Mouse (Mus musculus) G1E (cell line): ENCODE data around the gene Cnnm3. TPM values are rescaled to one million over a fixed set of nuclear protein-coding genes. Genes with fewer than 3 reads are reported as not detected.

ENCODE experiments used
- ATAC-seq: 2 replicates; pipeline ENCODE4 v1.8.0; 2016; ENCODE audit warnings: mild to moderate bottlenecking; ENCODE audit not compliant: insufficient number of reproducible peaks, poor library complexity, low FRiP score, severe bottlenecking; ENCODE audit errors: extremely low read depth
- DNase-seq: peaks from one replicate; pipeline ENCODE4 v3.0.0; 2012; ENCODE audit warnings: low spot score
- H3K27me3 ChIP-seq: 2 replicates; pipeline ENCODE4 v1.6.1; 2012; ENCODE audit warnings: mild to moderate bottlenecking, low read length, inconsistent platforms; ENCODE audit not compliant: insufficient read depth
- H3K36me3 ChIP-seq: replicated peaks from 2 replicates; pipeline ENCODE3; 2012; ENCODE audit warnings: mild to moderate bottlenecking, inconsistent platforms
- H3K4me1 ChIP-seq: 2 replicates; pipeline ENCODE4 v1.6.1; 2012; ENCODE audit warnings: low read depth, low read length, inconsistent platforms, mixed read lengths; ENCODE audit not compliant: insufficient read depth
- H3K4me3 ChIP-seq: 2 replicates; pipeline ENCODE4 v1.5.1; 2012; ENCODE audit warnings: low read depth, mild to moderate bottlenecking, inconsistent platforms, low read length, moderate library complexity, mixed read lengths
- H3K9me3 ChIP-seq: replicated peaks from 2 replicates; pipeline ENCODE4 v1.6.1; 2012; ENCODE audit warnings: inconsistent platforms
- CTCF ChIP-seq: IDR thresholded peaks from 2 replicates; pipeline ENCODE4 v1.5.1; 2012; ENCODE audit warnings: low read depth, low read length, inconsistent platforms, mixed read lengths
- GATA1 ChIP-seq: IDR thresholded peaks from 2 replicates; pipeline ENCODE4 v1.6.1; 2012; ENCODE audit warnings: borderline replicate concordance, low read length, inconsistent platforms, mixed read lengths
- GATA2 ChIP-seq: IDR thresholded peaks from 2 replicates; pipeline ENCODE4 v1.6.1; 2012; ENCODE audit warnings: low read depth, low read length, inconsistent platforms, borderline replicate concordance
- POLR2AphosphoS5 ChIP-seq: IDR thresholded peaks from 2 replicates; pipeline ENCODE4 v1.6.1; 2012; ENCODE audit warnings: low read depth, low read length, inconsistent platforms; ENCODE audit not compliant: insufficient replicate concordance
- TAL1 ChIP-seq: conservative IDR thresholded peaks from 2 replicates; pipeline ENCODE4 v1.6.1; 2012; ENCODE audit warnings: low read depth, low read length, inconsistent platforms, mixed read lengths
- polyA plus RNA-seq: library from polyadenylated mRNA; stranded (reverse); fragments of >175 nt; gene quantifications from 2 replicates; pipeline ENCODE4 v1.2.3, GENCODE M21; 2012
- total RNA-seq, 2 experiments: library from RNA; stranded (forward) in 1 of 2; stranded (reverse) in 1 of 2; fragments of 200-1000 nt in 1 of 2; fragments of >200 nt in 1 of 2; fragmentation: Nextera tagmentation in 1 of 2; gene quantifications; 2 replicates each; pipeline ENCODE4 v1.2.3; 2014 to 2017

Cnnm3 gene
- total and polyA plus RNA-seq, 3 experiments: 7.5 to 39.0 (median 28.2) TPM

DNA sequence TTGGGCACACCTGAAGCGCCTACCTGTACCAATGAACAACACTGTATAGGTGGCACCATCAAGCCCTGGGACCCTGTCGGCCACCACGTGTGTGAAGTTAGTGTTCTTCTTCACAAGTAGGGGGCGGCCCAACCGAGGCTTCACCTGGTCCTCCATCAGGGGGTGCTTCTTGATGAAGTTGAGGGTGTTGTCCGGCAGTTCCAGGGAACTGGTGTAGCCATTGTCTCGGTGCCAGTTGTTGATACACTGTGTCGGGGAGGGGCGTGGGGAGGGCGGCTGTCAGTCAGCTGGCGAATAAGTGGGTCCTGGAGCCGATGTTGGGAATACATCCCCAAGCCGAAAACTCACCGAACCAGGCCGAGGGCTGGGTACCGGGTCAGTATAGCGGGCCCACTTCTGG is 40.2 kb downstream of the Cnnm3 start:
- Histone ChIP-seq H3K9me3 (no peaks in the 10 kb centered on the region), H3K4me3 (no peak overlapping the region), H3K4me1 (peaks cover 12% of the 10 kb centered on the region), H3K27me3 (peaks cover 75% of the 10 kb centered on the region), H3K36me3 (no peaks in the 10 kb centered on the region)
- ATAC-seq: no peak
- TF ChIP-seq GATA2: no peak
- DNase-seq: no peak

- H3K36me3 ChIP-seq: no peaks in the 10 kb centered on the region
Measured at GRCm38 (mm10) chr1:36552506-36552905, 40.8 kb downstream of the Cnnm3 start.

GRCm38 (mm10) chr1:36554633-36555399 is 43.1 kb downstream of the Cnnm3 start:
- no peaks in the 10 kb centered on the region for H3K9me3 ChIP-seq
- no peak for ATAC-seq
- H3K4me3 ChIP-seq: no peak overlapping the region
- DNase-seq: no peak
- H3K27me3 ChIP-seq: peaks cover 96% of the 10 kb centered on the region
- TF ChIP-seq POLR2AphosphoS5: no peak
- TF ChIP-seq TAL1: no peak
- no peak for TF ChIP-seq GATA2
- no peak for TF ChIP-seq GATA1
- TF ChIP-seq CTCF: no peak
- peaks cover 18% of the 10 kb centered on the region for H3K4me1 ChIP-seq
- no peaks in the 10 kb centered on the region for H3K36me3 ChIP-seq

More at GRCm38 (mm10) chr1:36552506-36552905, 40.8 kb downstream of the Cnnm3 start:
- H3K27me3 ChIP-seq: peaks cover 81% of the 10 kb centered on the region
- ATAC-seq: no peak
- no peak overlapping the region for H3K4me3 ChIP-seq
- no peak for TF ChIP-seq GATA2
- no peak for TF ChIP-seq POLR2AphosphoS5
- TF ChIP-seq GATA1: no peak
- no peak for TF ChIP-seq TAL1
- no peak for TF ChIP-seq CTCF
- H3K9me3 ChIP-seq: no peaks in the 10 kb centered on the region
- no peak for DNase-seq
- peaks cover 14% of the 10 kb centered on the region for H3K4me1 ChIP-seq

DNA sequence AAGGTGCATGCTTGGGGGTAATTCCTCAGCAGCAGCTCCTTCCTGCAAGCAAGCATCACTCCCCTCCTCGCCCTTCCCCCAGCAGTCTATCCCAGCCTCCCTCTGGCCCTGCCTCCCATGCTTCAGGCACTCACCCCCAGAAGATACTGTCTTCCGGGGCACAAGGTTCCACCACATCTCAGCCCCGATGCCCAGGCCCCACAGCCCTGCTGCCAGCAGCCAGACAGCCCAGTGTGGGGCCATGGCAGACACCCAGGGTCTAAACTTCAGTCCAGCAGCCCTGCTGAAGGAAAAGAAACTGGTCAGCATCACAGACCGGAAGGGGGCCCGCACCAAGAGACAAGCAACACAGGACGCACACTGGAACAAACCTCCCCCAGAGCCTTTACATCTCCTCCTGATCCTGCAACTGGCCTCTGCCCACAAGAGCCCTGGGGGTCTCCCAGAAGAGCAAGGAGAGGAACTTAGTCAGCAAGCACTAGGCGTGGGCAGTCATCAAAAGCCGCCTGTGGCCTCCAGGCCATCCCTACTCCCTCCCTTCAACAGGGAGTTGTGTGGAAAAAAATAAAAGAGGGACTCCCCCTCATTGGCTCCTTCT is 44.2 kb downstream of the Cnnm3 start:
- no peak for DNase-seq
- Histone ChIP-seq H3K4me1 (peaks cover 18% of the 10 kb centered on the region), H3K9me3 (no peaks in the 10 kb centered on the region), H3K27me3 (peaks cover 91% of the 10 kb centered on the region), H3K36me3 (no peaks in the 10 kb centered on the region), H3K4me3 (no peak overlapping the region)
- no peak for TF ChIP-seq GATA2
- no peak for TF ChIP-seq TAL1
- no peak for TF ChIP-seq POLR2AphosphoS5
- no peak for TF ChIP-seq CTCF
- no peak for TF ChIP-seq GATA1
- no peak for ATAC-seq

GRCm38 (mm10) chr1:36556553-36557456 is 45.1 kb downstream of the Cnnm3 start:
- Histone ChIP-seq H3K4me3 (no peak overlapping the region; the same call in 1 of the 2 replicates), H3K36me3 (no peaks in the 10 kb centered on the region), H3K9me3 (no peaks in the 10 kb centered on the region), H3K4me1 (peaks cover 18% of the 10 kb centered on the region), H3K27me3 (peaks cover 89% of the 10 kb centered on the region)
- ATAC-seq (no peak), DNase-seq (no peak)
- TF ChIP-seq POLR2AphosphoS5: no peak
- no peak for TF ChIP-seq GATA2
- 0 out of 2 replicates have a peak, but pooled peaks have one; percentile 10 for TF ChIP-seq CTCF
- no peak for TF ChIP-seq GATA1
- TF ChIP-seq TAL1: no peak
